14 mouse cellular contexts compared by ENCODE assay signal in genomic region chr15:20796999-20797398, GRCm38 (mm10).
DNase-seq lines count a peak whose midpoint lies in the region; ATAC-seq and TF ChIP-seq lines count a peak whose summit lies in the region.
"Had no signal": no experiment of that assay in that cellular context is flagged by ENCODE, and none has a peak within 500 bp of the region (broad histone marks: within the 10 kb centered on the region; RNA-seq: fewer than 3 reads in every experiment).

No protein-coding gene starts in this region.

- no peak for TF ChIP-seq POLR2A in myocyte (IDR thresholded peaks at IDR 0.05; ENCODE audit: insufficient read length, low read depth)

- H3ac ChIP-seq in myocyte (ENCODE audit: control insufficient read depth, insufficient read length) = no peak overlapping the region

- peaks cover 6% of the 10 kb centered on the region for H3K4me1 ChIP-seq in forebrain, embryonic 10.5 days
- no peaks in the 10 kb centered on the region for H3K4me1 ChIP-seq in forebrain, postnatal 0 days (ENCODE audit: insufficient read depth)
- H3K4me1 ChIP-seq in midbrain, embryonic 11.5 days (ENCODE audit: control insufficient read depth, insufficient read depth, low read length) = no peaks in the 10 kb centered on the region
- H3K4me1 ChIP-seq in midbrain, embryonic 10.5 days = 0 out of 2 replicates have a peak, but pooled peaks cover 3% of the 10 kb centered on the region
- peaks cover 5% of the 10 kb centered on the region for H3K4me1 ChIP-seq in forebrain, embryonic 15.5 days

- no peak for ATAC-seq in forebrain, postnatal 0 days
- 0 out of 2 replicates have a peak, but pooled peaks have one; percentile 33 for ATAC-seq in midbrain, embryonic 11.5 days (ENCODE audit: low FRiP score)
- ATAC-seq in forebrain, embryonic 15.5 days (replicated peaks) = 0 out of 2 replicates have a peak, but pooled peaks have one; percentile 57
- ATAC-seq: activated CD4-positive, CD25-positive, alpha-beta regulatory T cell, adult 4 months had no signal

- no peak overlapping the region for H3K9ac ChIP-seq in forebrain, postnatal 0 days
- H3K9ac ChIP-seq in midbrain, embryonic 11.5 days (ENCODE audit: low read length) = no peak overlapping the region
- H3K9ac ChIP-seq in forebrain, embryonic 15.5 days (replicated peaks) = no peak overlapping the region

- no peak overlapping the region for H3K27ac ChIP-seq in forebrain, embryonic 10.5 days
- H3K27ac ChIP-seq in forebrain, postnatal 0 days (ENCODE audit: low read depth, low read length) = no peak overlapping the region
- H3K27ac ChIP-seq in midbrain, embryonic 11.5 days (ENCODE audit: low read depth, low read length) = no peak overlapping the region
- no peak overlapping the region for H3K27ac ChIP-seq in midbrain, embryonic 10.5 days (replicated peaks)
- no peak overlapping the region for H3K27ac ChIP-seq in forebrain, embryonic 15.5 days (replicated peaks)

- no peaks in the 10 kb centered on the region for H3K27me3 ChIP-seq in forebrain, embryonic 10.5 days (ENCODE audit: poor library complexity, severe bottlenecking)
- no peaks in the 10 kb centered on the region for H3K27me3 ChIP-seq in forebrain, postnatal 0 days (ENCODE audit: insufficient read depth, low read length)
- no peaks in the 10 kb centered on the region for H3K27me3 ChIP-seq in midbrain, embryonic 11.5 days (ENCODE audit: control insufficient read depth, insufficient read depth, low read length)
- H3K27me3 ChIP-seq in midbrain, embryonic 10.5 days (ENCODE audit: low read depth, poor library complexity, severe bottlenecking) = no peaks in the 10 kb centered on the region
- H3K27me3 ChIP-seq in forebrain, embryonic 15.5 days = no peaks in the 10 kb centered on the region
- H3K27me3 ChIP-seq in myocyte (ENCODE audit: control insufficient read depth, insufficient read depth, insufficient read length) = no peaks in the 10 kb centered on the region

- H3K36me3 ChIP-seq in forebrain, embryonic 10.5 days (replicated peaks) = no peaks in the 10 kb centered on the region
- no peaks in the 10 kb centered on the region for H3K36me3 ChIP-seq in forebrain, postnatal 0 days (ENCODE audit: insufficient read depth)
- H3K36me3 ChIP-seq in midbrain, embryonic 11.5 days (ENCODE audit: control insufficient read depth, insufficient read depth, low read length) = no peaks in the 10 kb centered on the region
- H3K36me3 ChIP-seq in midbrain, embryonic 10.5 days = no peaks in the 10 kb centered on the region
- no peaks in the 10 kb centered on the region for H3K36me3 ChIP-seq in forebrain, embryonic 15.5 days
- H3K36me3 ChIP-seq in myocyte (ENCODE audit: control insufficient read depth, insufficient read depth) = no peaks in the 10 kb centered on the region

- DNase-seq in forebrain, embryonic 10.5 days (ENCODE audit: extremely low spot score, low spot score) = peak; percentile 15
- no peak for DNase-seq in forebrain, postnatal 0 days
- no peak for DNase-seq in midbrain, embryonic 11.5 days (ENCODE audit: low spot score, missing footprints)
- DNase-seq in midbrain, embryonic 10.5 days (ENCODE audit: low spot score) = no peak
- no peak for DNase-seq in gastrocnemius, postnatal 4 days (ENCODE audit: low spot score in 2 of 2)
- DNase-seq in urinary bladder, postnatal 10 days (ENCODE audit: low spot score) = no peak
- DNase-seq: gastrocnemius, postnatal 36 days; kidney, adult 8-10 months; lung, postnatal 14 days; thymus, postnatal 25 days had no signal

- no peaks in the 10 kb centered on the region for H3K9me3 ChIP-seq in forebrain, embryonic 10.5 days
- no peaks in the 10 kb centered on the region for H3K9me3 ChIP-seq in forebrain, postnatal 0 days (ENCODE audit: low read length)
- H3K9me3 ChIP-seq in midbrain, embryonic 11.5 days (ENCODE audit: control insufficient read depth, low read length) = no peaks in the 10 kb centered on the region
- H3K9me3 ChIP-seq in midbrain, embryonic 10.5 days (replicated peaks) = no peaks in the 10 kb centered on the region
- no peaks in the 10 kb centered on the region for H3K9me3 ChIP-seq in forebrain, embryonic 15.5 days

- no peak for TF ChIP-seq CTCF in forebrain, postnatal 0 days (IDR thresholded peaks at IDR 0.05; ENCODE audit: low read depth)

- no peak overlapping the region for H3K4me3 ChIP-seq in forebrain, embryonic 10.5 days
- no peak overlapping the region for H3K4me3 ChIP-seq in forebrain, postnatal 0 days (ENCODE audit: low read depth, low read length)
- H3K4me3 ChIP-seq in midbrain, embryonic 11.5 days (ENCODE audit: low read depth, low read length) = no peak overlapping the region
- H3K4me3 ChIP-seq in midbrain, embryonic 10.5 days = no peak overlapping the region
- H3K4me3 ChIP-seq in forebrain, embryonic 15.5 days = no peak overlapping the region
- no peak overlapping the region for H3K4me3 ChIP-seq in myocyte

- no peak overlapping the region for H3K4me2 ChIP-seq in forebrain, postnatal 0 days (ENCODE audit: low read depth)
- H3K4me2 ChIP-seq in midbrain, embryonic 11.5 days = no peak overlapping the region
- no peak overlapping the region for H3K4me2 ChIP-seq in forebrain, embryonic 15.5 days (replicated peaks)
- H3K4me2 ChIP-seq in myocyte (ENCODE audit: low read depth) = no peak overlapping the region
- H3K4me2 ChIP-seq: liver, embryonic 11.5 days had no signal

- WGBS in forebrain, embryonic 10.5 days = 43% methylated on average over 4 of the region's 4 CpGs
- 15% methylated on average over 4 of the region's 4 CpGs for WGBS in forebrain, postnatal 0 days
- WGBS in midbrain, embryonic 11.5 days = 40% methylated on average over 4 of the region's 4 CpGs
- 52% methylated on average over 4 of the region's 4 CpGs for WGBS in midbrain, embryonic 10.5 days
- 11% methylated on average over 4 of the region's 4 CpGs for WGBS in forebrain, embryonic 15.5 days

- no peaks in the 10 kb centered on the region for H3K79me2 ChIP-seq in myocyte (ENCODE audit: control insufficient read depth, insufficient read depth)

TF ChIP-seq in myocyte, 11 proteins besides CTCF, POLR2A, EP300 and RAD21:
- no peak for TF ChIP-seq USF1 (IDR thresholded peaks at IDR 0.05; ENCODE audit: low read depth)
- peak in 2 of 3 experiments; percentile 51 to 61 for TF ChIP-seq MYOD1 (IDR thresholded peaks at IDR 0.05; ENCODE audit: control insufficient read depth in 1 of 3, insufficient read length in 2 of 3, low read depth in 2 of 3)
- TF ChIP-seq TCF3 (IDR thresholded peaks at IDR 0.05; ENCODE audit: insufficient read length, low read depth) = no peak
- peak in 1 of 3 experiments; percentile 25 for TF ChIP-seq MYOG (IDR thresholded peaks at IDR 0.05; ENCODE audit: control insufficient read depth in 1 of 3, insufficient read depth in 1 of 3, insufficient read length in 2 of 3, low read depth in 2 of 3)
